Mouse (Mus musculus): ENCODE data around the gene Coro1a.

The Coro1a gene

DNA sequence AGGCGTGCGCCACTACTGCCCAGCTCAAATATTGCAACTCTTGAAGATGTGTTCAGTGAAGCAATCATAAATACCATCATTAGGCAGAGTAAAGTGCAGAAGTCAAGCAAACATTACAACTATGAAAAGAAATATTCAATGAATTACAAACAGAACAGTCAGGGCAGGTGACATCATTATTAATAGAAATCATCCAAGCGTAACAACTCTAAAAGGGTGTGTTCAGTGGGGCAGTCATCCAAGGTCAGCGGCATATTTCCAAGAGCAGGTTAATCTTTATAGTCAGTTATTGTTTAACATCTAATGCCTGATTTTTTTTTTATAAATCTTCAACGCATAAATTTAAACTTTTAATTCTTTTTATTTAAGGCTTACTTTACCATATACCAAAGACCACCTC, 26.4 kb downstream of the Coro1a start:
- no peak for DNase-seq (ENCODE audit: low spot score)

DNA sequence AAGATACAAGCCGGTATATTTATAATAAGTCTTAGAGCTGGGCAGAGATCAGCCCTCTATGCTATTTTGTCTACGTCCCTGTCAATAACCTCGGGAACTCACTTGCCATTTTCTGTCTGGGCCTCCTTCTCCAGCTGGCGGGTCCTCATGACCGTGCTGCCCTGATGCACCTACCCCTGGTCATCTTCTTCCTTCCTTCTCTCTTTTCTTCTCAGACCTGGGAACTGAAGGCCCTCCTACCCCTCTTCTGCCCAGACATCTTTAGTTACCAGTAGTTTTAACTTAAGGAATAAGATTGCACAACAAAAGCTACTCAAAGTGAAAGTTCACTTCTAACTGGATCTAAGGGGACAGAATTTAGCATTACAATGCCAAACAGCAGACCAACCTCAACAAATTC, 27.9 kb downstream of the Coro1a start:
- DNase-seq (ENCODE audit: low spot score): no peak

DNA sequence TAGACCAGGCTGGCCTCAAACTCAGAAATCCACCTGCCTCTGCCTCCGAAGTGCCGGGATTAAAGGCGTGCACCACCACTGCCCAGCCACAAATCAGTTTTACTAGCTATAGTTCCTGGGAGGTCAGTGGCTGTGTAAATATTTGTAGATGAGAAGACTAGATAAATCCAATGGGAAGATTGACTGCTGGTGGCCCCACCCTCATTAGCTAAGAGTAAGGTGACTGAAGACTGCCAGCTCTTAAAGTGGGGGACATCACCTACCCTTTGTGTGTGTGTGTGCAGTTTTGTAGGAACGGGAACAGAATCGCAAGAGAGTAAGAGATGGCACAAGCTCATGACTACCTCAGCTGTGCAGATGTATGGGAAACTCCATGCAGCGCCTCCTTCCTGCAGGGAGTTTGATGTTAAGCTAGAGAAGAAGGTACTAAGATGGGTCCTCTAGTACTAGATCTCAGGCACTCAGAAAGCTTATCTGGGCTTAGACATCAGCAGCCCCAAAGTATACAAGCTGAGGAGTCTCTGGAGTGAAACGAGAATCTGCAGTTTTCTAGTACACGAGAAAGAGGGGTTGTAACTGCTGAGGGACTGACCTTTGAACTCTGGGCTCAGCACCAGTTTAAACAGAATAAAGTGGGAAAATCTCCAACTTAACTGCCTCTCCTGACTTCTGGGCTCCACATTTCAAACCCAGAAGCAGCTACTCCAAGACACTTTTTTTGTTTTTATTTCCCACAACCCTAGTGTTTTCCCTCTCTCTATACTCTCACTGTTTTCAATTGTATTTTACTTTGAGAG, 28.8 kb downstream of the Coro1a start:
- DNase-seq (ENCODE audit: low spot score): no peak

DNA sequence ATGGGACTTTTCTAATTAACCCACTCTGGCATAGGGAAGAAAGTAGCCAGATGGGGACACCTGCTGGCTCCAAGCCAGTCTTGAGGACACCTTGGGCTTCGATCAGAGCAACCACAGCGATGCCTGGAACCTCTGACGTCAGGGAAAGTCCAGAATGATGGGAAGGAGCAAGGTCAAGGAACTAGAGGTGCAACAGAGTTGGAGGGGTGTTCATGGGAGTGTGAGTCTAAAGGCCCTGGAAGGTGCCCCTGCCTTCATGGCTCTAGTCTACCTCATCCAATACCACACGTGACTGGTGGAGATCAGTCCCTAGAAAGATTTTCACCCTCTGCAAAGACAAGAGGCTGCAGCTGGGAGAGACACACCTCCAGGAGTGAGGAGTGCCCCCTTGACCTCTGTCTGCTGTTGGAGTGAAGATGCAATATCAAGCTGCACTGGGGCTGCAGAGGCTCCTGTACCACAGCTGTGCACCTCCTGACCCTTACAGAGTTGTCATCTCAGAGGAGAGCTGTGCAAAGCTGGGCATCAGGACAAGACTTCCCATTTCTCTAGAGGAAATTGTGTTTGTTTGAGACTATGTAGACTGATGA, 30.9 kb downstream of the Coro1a start:
- DNase-seq (ENCODE audit: low spot score): no peak

DNA sequence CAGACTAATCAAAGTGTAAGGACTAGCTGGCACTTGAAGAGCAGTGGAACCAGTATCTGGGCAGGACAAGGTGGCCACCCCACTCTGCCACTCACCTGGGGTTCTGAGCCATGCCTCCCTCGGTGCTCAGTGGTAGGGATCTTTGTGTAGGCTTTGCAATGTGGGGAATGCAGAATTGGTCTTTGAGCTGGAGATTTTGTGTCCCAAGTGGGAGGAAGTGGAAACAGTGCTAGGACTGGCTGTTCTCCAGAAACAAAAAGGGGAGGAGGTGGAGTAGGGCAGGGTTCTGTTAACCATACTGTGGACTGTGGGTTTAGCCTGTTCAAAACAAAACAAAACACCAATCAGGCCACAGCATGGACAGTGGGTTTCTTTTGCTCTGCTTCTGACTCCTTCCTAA, 31.4 kb downstream of the Coro1a start, which contains the start of gene Sult1a1:
Sult1a1 (minus strand) TSS at position 226 of the 400 bp plus-strand sequence.
- DNase-seq (ENCODE audit: low spot score): no peak

DNA sequence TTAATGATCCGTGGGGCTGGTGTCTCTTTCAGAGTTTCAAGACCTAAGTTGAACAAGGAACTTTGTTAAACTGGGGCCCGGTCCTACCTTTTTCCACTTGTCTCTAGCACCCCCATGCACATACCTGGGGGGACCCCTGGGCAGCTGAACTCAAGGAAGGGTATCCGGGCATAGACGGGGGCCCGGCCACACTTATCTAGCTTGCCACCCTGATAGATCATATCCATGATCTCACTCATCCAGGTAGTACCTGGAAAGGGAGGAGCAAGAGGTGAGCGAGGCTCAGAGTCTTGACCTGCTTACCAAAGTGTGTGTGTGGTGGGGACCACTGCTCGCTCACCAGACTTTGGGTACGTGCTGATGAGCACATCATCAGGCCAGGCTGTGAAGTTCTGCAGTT, 32.5 kb downstream of the Coro1a start:
- DNase-seq (ENCODE audit: low spot score): no peak

DNA sequence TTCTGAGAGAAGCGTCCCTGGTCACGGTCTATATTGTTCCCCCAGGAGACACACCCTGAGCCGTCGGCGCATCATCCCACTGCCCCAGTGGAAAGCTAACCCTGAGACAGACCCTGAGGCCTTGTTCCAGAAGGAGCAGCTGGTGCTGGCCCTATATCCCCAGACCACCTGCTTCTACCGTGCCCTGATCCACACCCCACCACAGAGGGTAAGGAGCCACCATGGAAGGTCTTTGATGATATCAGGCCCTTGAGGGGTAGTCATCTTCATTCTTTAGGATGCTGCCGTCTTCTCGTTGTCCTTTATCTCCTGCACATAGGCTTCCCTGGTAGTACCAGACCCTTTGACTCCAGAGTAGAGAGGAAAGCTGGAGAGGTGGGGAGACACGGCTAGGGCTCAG, 35.5 kb downstream of the Coro1a start:
- DNase-seq (ENCODE audit: low spot score): no peak

DNA sequence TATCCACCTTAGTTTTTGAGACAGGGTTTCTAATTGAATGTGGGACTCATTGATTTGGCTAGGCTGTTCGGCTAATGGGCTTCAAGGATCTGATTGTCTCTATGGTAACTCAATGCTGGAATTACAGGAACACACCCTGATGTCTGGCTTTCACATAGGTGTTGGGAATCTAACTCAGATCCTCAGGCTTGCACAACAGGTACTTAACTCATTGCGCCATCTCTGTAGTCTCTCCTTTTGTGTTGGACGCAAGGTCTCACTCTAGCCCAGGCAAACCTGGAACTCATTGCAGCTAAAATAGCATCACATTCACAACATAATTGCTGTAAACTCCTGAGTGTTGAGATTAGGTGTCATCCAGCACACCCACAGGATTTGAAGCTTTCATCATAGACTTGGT, 37.4 kb downstream of the Coro1a start:
- DNase-seq (ENCODE audit: low spot score): no peak

DNA sequence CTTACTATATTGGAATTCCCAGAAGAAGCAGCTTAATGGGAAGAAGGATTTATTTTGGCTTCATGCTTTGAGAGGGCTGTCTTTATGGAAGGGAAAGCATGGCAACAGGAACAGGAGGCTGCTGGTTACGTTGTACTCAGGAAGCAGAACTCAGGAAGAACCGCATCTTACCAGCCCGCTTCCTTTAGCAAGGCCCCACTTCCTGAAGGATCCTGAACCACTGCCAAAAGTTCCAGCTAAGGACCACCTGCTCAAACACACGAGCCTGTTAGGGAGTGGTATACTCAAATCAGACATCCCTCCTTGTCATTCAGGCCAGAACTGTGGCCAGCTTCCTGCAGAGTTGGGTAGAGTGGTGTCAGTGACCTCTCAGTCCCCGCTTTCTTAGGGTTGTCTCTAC, 39.1 kb downstream of the Coro1a start:
- no peak for DNase-seq (ENCODE audit: low spot score)

DNA sequence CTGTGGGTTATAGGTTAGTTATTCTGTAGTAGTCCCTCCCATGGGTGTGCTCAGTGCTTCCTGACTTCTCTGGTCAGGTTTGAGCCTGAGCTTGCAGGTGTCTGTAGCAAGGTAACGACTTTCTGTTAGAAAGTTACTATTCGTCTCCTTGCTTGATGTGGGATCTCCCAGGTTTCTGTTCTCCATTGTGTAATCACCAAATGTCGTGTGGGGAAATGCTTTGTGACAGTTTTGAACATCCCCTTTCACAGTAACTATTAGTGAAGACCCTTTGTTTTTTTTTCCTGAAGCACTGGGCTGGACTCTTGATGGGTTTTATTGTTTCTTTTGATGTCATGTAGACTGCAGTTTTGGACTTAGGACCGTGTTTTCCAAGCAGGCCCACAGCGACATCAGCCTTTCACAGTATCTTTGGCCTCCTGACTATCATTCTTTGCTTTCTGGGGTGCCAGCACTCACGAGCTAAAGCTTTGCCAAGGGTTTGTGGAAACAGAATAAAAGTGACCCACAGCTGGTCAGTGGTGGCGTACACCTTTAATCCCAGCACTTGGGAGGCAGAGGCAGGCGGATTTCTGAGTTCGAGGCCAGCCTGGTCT, 40.0 kb downstream of the Coro1a start:
- DNase-seq (ENCODE audit: low spot score): no peak

DNA sequence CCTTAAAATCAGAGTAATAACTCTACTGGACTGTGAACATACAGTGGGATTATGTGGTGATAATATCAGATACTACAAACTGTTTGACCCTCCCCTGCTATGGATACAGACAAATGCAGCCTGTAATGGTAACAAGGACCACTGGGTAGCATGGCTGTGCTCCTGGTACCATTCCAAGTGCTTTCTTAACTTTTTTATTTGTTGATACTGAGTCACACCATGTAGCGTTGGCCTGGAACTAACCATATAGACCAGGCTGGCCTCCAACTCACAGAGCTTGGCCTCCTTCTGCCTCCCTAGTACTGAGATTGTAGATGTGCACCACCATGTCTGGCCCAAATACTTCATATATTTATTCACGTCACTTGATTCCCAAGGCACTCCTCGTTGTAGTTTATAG, 42.3 kb downstream of the Coro1a start:
- DNase-seq (ENCODE audit: low spot score): no peak

DNA sequence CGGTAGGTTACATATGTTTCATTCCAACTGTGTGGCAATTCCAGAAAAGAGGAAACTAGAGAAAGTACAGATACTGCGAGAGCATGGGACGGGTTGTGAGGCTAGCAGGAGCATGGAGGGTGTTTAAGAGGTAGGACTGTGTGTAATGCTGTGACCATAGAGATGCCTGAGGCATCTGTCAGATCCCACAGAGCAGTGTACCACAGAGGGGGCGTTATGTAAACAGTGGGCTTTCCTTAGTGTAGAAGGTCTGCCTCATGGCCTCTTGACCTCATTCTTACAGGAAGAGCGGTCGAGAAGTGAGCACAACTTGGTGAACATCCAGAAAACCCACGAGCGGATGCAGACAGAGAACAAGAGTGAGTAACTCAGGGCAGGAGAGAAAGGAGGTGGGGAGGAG, 43.9 kb downstream of the Coro1a start:
- DNase-seq (ENCODE audit: low spot score): no peak

DNA sequence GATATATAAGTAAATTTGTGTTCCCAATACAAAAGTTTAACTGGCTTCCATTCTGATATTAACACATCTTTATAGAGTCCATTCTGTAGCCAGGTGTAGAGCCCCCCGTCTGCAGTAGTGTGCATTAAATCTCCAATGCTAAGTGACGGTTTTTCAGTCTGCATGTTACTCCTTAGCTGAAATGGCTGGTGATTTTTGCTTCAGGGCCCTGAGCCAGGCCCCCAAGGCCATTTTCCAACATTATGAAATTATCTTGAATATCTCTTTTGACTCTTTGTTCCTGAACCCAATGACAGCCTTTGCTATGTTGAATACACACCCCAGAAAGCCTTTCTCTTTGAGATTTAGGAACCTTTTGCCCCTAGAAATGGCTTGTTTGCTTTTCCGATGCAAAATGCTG, 47.8 kb downstream of the Coro1a start:
- no peak for DNase-seq (ENCODE audit: low spot score)

DNA sequence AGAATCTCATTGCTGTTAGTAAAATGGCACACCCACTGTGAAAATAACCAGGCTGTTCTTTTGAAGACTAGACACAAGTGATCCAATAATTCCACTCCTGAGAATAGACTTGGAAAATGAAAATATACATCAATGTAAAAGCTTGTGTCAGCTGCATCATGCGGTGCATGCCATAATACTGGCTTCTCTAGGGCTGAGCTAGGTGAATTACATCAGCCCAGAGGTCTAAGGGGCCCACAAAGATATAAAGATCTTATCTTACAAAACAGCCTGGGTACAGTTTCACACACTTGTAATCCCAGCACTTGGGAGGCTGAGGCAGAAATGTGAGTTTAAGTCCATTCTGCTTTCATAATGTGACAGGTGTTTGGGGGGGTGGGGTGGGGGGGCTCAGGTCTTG, 50.1 kb downstream of the Coro1a start:
- DNase-seq (ENCODE audit: low spot score): no peak

DNA sequence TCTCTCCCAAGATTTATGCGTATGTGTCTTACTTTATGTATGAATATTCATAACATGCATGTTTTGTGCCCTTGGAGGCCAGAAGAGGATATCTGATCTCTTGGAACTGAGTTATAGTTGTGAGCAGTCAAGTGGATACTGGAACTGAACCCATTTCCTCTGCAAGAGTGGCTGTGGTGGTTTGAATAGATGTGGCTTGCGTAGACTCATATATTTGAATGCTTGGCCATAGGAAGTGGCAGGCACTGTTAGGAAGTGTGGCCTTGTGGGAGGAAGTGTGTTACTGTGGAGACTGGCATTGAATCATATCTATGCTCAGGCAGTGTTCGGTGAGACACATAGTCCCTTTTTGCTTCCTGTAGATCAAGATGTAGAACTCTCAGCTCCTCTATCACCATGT, 51.9 kb downstream of the Coro1a start:
- DNase-seq (ENCODE audit: low spot score): no peak

DNA sequence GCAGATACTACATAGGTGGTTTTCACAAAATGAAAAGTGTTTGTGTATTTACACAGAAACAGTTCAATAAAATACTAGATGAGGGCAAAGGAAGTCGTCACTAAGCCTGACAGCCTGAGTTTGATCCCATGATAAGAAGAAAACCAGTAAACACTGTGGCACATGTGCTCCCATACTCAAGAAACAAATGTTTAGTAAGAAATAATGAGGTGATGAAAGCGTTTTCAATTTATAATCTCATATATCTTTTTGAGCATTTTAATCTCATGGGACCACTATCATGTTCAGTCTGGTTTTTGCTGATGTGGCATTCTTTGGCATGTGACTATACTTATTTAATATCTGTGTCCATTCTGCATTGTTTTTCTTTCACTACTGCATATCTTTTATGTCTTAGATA, 53.6 kb downstream of the Coro1a start:
- no peak for DNase-seq (ENCODE audit: low spot score)

DNA sequence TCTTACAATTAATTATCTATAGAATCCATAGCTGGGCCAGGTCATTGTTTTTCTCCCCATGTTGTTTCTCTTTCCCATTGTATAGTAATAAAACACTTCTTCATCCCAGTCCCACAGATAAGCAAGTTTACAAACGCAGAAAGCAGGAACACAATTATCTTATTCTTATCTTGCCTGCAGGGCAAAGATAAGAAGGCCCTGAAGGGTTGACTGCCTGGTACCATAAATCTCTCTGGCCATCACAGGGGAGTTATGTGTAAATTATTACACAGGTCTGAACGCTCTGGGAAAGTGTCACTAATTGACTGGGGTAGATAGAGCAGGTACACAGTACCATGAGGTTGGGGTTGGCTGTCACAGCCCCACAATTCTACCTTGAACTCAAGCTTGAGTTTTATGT, 56.7 kb downstream of the Coro1a start:
- DNase-seq (ENCODE audit: low spot score): no peak
